Mouse (Mus musculus): ENCODE measurements at regions not wholly inside any gene's neighbourhood (a gene's known extent, or its start where the extent isn't known, plus 50 kb on each side); places are given as distances from the start of the nearest gene placed in this dataset.

DNA sequence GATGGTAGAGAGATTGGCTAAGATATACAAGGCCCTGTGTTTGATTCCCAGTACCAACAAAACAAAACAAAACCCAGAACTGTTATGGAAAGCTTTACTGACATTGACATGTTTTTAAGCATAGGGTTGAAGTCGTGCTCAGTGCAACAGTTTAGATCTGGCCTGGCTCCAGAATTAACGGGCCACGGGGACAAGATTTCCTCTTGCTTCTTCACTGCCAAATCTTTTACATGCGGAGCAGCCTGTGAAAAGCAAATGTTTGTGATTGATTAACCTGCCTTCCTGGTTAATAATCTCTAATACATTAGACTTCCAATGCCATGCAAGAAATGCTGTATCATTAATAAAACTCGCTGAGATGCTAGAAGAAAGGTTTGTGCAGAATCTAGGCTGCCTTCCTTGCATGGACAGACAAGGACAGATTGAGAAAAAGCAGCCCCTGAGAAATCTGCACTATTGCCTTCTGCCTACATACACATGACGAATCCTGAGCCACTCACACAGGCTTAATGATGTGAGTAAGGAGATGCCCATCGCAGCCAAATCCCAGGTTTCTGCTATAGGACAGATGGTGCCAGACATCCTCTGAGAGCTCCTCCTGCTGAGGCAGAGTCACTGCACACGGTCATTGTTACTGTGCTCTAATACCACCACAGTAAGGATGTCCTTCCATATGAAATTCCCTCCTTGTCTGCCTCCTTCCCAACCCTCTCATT is 697.2 kb upstream of the Tmem132c start:
- no peak for DNase-seq
- intact Hi-C loops (cut with DNase I): no loop called here

DNA sequence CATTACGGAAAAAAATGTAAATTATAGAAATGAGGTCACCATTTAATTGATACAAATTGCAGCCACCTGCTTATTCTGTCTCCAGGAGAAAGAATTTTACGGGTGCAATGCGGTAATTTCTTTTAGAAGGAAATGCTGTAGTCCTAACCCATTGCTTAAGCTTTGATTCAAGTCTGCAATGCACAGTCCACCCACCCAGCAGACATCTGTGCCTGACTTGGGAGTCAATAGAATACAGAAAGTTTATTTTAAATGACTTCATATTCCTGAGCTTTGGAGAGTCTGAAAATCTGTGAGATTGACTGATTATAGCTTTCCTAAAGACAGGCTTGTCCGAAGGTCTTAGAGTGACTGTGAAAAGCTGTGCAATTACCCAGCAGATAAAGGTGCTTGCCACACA is 693.8 kb upstream of the Tmem132c start:
- DNase-seq: no peak
- intact Hi-C loops (cut with DNase I): no loop called here

DNA sequence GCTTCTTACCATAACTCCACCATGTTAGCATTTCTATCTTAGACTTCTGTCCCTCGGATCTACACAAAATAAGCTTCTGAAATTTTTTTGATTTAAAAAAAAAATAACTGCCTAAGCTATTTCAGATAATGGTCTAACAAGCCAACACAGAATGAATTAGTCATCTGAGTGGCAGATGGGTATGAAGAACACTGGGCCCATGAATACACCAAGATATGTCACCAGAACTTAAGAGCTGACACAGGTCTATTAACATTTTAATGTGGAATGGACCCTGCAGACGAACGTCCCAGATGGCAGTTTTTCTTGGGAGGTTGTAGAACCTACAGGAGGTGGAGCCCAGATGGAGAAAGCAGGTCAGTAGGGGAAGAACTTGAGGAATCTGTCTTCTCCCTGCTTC is 689.9 kb upstream of the Tmem132c start:
- DNase-seq: no peak
- intact Hi-C loops (cut with DNase I): no loop called here

DNA sequence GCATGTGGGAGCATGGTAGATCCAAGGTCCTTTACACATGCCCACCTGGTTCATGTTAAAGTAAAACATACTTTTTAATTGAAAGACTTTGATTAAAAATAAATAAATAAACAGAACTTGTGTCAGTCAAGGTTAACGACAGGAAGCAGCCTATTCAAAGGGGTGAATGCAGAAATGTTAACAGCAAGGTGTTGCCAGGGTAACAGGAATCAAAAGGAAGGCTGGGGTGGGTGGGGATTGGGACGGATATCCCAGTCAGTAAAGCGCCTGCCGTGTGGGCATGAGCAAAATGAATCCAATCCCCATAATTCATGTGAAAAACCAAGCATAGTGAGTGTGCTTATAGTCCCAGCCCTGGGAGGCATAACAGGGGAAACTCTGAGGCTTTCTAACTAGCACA is 682.6 kb upstream of the Tmem132c start:
- no peak for DNase-seq
- intact Hi-C loops (cut with DNase I): no loop called here

DNA sequence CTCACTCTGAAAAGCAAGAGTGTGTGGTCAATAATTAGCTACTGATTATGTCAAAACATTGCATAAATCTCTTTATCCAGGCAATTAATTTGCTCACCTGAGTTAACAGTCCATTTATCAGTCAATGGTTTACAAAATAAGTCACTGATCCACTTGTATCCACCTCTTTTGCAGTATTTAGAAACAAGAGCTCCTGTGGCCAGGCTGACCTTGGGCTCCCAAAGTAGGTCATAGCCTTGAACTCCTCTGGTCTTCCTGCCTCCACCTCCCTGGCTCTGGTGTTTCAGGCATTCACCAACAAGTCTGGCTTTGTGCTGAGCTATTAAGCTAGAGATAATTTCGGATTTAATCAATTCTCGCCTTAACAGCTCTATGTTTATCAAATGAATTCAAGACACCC is 675.8 kb upstream of the Tmem132c start:
- no peak for DNase-seq
- intact Hi-C loops (cut with DNase I): no loop called here

DNA sequence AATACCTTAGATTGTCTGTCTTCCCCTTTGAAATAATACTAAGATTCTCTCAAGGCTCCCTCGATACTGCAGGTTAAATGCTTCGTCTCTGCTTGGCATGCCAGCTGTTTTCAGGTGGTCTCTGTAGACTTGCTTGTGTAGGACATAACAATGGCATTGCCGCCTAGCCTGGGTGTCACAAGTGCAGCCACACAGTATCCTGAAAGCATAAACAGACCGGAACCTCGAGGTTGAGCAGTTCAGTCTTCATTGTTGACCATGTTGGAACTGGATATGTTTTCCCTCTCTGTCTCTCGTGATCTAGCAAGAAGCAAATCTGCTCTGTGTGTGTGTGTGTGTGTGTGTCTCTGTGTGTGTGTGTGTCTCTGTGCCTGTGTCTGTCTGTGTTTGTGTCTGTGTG is 675.4 kb upstream of the Tmem132c start:
- intact Hi-C loops (cut with DNase I): no loop called here
- no peak for DNase-seq

DNA sequence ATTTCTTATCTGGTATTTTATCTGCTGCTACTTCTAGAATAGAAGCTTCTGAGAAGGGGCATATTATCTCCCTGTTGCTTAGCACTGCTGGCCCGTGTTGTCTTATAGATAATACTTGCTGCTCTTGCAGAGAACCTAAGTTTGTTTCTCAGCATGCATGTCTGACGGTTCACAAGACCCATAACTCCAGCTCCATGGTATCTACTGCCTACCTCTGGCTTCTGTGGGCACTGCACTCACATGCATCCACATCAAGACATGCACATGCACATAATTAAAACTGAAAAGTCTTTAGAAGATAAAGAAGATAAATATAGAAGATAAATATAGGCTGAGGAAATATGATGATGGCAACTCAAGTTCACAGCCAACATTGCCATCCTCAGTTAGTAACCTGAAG is 667.8 kb upstream of the Tmem132c start:
- intact Hi-C loops (cut with DNase I): no loop called here
- DNase-seq: no peak

DNA sequence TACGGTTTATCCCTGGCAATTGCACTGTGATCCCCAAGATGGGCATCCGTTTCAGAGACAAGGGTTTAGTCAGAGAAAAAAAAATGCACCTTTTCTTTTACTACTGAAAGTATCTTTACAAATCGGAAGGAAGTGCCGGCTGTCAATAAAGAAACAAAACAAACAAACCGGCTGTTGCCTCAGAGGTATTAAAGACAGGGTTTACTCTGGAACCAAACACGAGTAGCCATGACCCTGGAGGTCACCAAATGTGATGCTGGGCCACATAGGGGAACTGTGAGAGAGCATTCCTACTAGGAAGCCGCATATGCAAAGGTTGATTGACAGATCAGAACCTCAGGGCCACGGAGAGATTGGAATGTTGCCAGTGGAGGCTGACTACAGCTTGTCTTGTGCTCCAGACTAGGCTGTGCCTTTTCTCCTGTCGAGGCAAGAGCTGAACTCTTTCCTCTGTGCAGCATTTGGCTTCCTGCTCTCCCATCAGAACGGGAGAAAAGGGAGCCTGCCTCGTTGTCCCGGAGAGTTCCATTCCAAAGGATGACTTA is 643.8 kb upstream of the Tmem132c start:
- no peak for DNase-seq
- intact Hi-C loops (cut with DNase I): no loop called here

DNA sequence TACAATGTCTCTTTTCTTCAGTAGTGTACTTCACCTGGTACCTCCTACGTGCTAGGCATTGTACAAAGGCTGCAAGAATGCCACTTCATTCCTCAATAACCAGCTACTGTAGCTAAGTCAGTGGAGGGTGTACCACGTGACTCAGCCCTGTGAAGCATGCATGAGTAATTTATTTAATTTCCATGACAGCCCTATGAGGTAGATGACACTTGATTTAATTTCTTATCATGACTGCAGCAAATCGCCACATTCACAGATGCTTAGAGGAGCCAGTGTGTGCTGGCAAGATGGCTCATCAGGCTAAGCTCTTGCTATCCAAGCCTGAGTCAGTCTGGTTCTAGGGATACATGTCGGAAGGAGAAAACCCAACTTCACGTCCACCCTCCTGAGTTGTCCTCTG is 642.0 kb upstream of the Tmem132c start:
- intact Hi-C loops (cut with DNase I): no loop called here
- DNase-seq: no peak

DNA sequence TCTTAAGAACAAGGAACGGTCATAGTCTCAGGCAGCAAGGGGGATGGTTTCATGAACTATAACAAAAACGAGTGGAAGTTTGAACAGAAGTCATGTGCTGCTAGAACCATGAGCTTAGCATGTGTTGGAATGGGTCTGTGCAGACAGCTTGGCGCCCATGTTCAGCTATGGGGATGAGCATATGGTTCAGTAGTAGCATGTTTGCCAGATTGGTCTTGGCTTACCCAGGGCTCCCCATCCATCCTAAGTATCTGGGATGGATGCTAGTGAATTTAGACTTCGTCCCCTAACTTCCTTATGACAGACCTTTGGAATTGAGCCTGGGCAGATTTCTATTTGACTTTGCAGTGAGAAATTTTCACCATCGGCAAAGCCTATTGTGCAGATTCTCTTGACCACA is 634.9 kb upstream of the Tmem132c start:
- DNase-seq: no peak
- intact Hi-C loops (cut with DNase I): no loop called here

DNA sequence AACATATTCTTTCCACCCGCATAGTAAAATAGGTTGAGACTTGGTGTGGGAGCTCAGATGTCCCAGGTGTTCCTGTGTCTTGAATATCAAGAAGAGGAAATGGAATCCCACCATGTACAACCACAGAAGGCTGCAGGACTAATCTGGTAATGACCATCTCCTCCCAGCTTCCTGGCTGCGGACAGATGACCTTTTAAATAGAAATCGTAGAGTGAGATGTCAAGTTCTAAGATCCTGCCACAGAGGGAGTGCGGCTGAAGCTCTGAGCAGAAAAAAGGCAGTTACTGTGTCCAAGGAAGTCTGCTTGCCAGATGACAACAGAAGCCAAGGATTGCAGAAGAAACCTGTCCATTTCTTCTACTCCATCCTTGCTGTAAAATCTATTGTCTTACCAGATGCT is 629.0 kb upstream of the Tmem132c start:
- intact Hi-C loops (cut with DNase I): no loop called here
- DNase-seq: no peak

DNA sequence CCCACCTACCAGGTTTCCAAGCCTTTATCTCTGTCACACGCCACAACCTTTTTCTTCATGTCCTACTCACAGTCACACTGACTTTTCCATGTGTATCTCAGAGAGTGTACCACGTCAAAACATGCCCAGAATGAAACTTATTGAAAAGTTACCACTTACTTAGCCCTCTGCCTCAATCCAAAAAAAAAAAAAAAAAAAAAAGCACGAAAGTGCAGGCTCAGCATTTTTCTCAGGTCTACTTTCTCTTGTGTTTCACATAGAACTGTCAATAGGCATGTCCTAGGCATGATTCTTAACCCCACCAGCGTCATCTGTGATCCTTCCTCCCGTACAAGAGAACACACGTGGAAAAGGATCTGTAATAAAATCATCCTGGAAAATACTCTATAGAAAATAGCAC is 619.1 kb upstream of the Tmem132c start:
- DNase-seq: no peak
- intact Hi-C loops (cut with DNase I): loop anchor here (2.0 kb wide), 1 partner anchor 110 kb away; no protein-coding TSS in a partner anchor

DNA sequence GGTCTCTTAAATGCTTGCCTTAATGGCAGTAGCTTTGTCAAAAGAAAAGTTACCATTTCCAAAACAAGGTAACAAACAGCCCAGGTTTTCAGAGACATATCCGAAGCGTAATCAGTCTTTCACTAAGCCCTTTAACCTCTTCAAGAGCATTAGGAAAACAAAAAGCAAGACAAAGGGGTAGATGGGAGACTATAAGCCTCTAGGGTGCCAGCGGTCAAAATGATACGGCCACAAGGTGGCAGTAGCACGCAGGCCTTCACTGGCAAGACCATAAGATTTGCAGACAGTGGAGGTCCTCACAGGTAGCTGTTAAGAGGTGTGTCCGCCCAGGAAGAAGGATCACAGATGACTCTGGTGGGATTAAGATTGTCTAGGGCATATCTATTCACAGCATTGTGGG is 618.4 kb upstream of the Tmem132c start:
- peak; percentile 5 to 38 for DNase-seq
- intact Hi-C loops (cut with DNase I): loop anchor here (2.0 kb wide), 1 partner anchor 110 kb away; no protein-coding TSS in a partner anchor

DNA sequence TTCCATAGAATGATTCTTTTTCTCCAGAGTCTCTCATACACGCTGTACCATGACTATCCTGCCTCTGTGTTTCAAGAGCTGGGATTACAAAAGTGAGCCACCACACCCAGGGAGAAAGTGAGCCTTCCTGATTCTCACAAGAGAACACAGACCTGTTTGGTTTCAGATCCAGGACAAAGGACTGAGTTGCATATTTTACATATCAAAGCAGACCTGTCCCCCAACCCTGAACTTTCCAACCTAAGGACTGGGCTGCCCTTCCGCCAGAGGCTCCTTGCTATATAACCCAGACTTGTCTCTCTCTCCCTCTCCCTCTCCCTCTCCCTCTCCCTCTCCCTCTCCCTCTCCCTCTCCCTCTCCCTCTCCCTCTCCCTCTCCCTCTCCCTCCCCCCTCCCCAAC is 611.8 kb upstream of the Tmem132c start:
- no peak for DNase-seq
- intact Hi-C loops (cut with DNase I): no loop called here

DNA sequence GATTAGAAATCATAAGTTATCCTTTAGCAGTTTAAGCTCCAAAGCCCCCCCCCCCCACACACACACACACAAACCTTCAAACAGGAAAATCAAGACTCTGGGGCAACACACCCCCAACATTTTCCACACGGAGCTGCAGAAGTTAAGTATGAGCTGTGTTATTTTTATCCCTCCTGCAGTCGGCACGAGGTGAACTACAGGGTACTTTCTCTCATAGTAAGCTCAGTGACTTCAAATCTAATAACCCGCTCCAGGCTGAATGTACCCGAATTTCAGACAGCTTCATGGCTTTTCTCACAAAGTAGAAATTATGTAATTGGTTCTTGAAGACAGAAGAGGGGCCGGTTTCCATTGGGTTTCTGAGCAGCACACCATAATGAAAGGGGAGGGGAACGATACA is 591.2 kb upstream of the Tmem132c start:
- intact Hi-C loops (cut with DNase I): no loop called here
- no peak for DNase-seq

DNA sequence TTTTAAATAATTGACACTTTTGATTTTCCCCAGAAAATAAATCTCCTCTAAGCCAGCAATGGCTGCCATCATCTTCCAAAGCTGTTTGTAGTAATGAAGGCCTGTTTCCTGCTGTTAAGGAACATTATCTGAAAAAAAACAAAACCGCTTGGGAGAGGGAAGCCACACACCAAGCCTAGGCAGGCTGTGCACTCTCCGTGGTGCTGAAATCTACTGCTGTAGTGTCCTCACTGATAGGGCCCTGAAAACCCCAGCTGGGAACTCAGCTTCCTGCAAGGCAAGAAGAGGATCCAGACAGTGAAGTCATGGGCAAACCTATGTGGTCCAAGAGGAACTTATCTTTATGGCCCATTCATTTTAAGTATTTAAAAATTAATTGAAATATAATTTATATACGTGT is 590.2 kb upstream of the Tmem132c start:
- peak; percentile 44 to 62 for DNase-seq
- intact Hi-C loops (cut with DNase I): no loop called here

DNA sequence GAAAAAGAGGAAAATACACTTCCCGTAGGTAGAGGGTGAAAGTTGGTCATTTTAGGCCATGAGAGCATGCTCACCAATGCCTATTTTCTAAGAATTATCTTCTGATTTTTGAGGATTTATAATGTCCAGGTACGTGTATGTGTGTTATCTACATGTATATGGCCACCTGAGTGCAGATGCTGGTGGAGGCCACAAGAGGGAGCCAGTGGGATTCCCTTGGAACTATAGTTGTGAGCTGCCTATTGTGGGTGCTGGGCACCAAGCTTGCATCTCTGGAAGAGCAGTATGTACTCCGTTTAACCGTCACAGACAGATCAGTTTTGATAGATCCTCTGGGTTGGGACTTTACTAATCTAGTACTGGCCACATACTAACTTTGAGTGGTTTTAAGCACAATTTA is 579.0 kb upstream of the Tmem132c start:
- DNase-seq: no peak
- intact Hi-C loops (cut with DNase I): no loop called here

DNA sequence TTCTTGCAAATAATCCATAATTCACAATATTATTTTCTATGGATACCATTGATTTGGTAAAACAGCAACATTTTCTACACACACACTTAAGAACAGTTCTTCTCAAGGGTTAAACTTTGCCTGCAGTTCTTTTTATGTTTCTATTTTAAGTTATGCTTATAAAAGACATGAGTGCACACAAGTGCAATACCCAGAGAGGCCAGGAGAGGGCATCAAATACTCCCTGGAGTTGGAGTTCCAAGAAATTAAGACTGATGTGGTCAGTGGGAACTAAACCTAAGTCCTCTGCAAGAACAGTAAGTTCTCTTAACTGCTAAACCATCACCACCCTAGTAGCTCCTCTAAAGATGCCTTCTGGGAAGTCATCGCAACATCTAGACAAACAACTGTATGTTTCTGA is 570.5 kb upstream of the Tmem132c start:
- intact Hi-C loops (cut with DNase I): no loop called here
- peak in 1 of 2 experiments; percentile 7 for DNase-seq

DNA sequence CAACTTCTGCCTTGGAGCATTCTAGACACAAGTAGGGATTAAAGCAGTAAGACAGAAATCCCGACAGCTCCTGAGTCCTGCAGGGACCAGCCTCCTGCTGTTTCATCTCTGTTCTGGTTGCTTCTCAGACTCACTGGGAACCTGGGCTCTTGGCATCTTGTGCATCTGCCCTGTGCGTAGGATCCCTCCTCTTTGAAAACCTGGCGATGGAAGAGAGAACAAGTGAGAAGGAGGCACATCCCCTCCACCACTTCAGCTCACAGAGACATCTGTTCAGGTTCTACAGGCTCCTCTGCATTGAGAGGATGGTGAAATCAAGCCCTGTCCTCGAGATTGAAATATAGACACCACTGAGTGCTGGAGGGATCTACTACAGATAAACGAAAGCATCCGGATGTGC is 561.3 kb upstream of the Tmem132c start:
- no peak for DNase-seq
- intact Hi-C loops (cut with DNase I): no loop called here

DNA sequence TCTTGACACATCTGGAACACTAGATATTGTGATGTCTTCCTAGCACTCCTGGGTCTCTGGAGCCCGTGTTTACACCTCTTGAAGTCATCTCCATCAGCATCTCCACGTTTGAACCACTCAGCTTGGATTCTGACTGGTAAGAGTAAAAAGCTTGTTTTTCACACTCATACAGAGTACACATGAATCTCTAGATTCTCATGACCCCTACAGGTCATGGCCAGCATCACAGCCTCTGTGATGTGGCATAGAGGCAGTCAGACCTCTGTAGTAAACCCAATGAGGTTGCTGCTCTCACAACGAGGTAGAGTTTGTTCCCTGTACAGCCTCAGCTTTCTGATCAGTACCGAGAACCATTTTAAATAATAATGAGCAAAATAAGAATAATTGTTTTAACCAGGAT is 542.3 kb upstream of the Tmem132c start:
- no peak for DNase-seq
- intact Hi-C loops (cut with DNase I): no loop called here

DNA sequence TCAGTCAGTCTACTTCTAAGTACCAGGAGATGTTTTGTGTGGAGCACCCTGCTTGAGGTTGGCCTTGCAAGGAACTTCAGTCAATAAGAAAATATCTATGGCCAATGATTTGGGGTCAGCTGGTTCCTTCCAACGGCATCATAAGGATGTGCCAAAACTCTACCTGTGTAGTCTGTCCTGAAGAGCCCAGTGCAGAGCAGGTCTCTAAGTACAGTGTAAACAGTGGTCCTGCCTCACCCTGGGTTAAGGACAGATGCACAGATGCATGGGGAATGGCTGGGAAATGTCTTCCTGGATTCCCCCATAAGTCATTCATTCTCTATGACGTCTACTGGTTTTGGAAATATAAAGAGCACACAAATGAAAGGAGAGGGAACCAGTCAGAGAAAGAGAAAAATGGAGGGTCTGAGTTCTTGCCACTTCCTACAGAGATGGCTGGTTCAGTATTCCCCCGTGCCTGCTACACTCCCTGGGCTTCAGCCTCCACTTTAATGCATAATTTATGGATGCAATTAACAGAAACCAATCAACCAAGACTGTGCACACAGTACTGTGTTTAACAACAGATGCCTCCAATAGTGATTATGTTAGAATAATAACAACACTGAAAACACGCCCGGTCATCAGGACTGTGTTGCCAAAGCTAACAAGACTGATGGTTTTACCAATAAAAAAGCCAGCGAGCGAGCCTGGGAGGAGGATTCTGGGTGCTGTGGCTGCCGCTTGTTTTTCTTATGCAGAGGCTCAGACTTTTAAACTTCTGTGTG is 537.9 kb upstream of the Tmem132c start:
- intact Hi-C loops (cut with DNase I): no loop called here

DNA sequence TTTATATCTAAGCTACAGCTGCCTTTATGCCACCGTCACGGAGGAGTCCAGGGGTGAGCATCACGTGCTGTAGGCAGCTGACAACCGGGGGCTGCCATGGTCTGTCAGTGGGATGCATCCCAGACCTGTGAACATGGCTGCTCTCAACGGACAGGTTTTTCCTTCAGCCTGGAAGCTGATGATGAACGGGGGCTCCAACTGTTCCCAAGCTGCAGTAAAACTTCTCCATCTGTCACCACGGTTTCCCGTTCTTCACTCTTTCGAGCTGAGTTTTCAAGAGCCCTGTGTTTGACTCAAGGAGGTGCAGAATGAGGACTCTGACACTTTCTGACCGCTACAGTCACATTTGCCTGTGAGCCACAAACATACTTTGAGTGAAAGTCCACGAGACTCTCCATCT is 535.7 kb upstream of the Tmem132c start:
- DNase-seq: no peak
- intact Hi-C loops (cut with DNase I): no loop called here

More for the DNA sequence above, 537.9 kb upstream of the Tmem132c start:
- no peak for DNase-seq

Data from heart, postnatal 10 days (tissue).